Mouse (Mus musculus) heart, embryonic 15.5 days (tissue): ENCODE data around the gene Lcmt1. TPM values are rescaled to one million over a fixed set of nuclear protein-coding genes. Genes with fewer than 3 reads are reported as not detected.

ENCODE experiments used
- ATAC-seq: fragments of 200-750 bp; cut with Nextera tagmentation; replicated peaks from 2 replicates; pipeline ENCODE4 v1.8.0; 2017; ENCODE audit warnings: low read depth, moderate TSS enrichment; ENCODE audit not compliant: insufficient number of reproducible peaks, insufficient read depth, low FRiP score
- H3K27ac ChIP-seq: fragments of 300-500 bp; sonication (generic); 2 replicates; pipeline ENCODE4 v1.5.1; 2015; ENCODE audit warnings: mild to moderate bottlenecking, inconsistent platforms
- H3K27me3 ChIP-seq: fragments of 300-500 bp; sonication (generic); 2 replicates; pipeline ENCODE4 v1.6.1; 2015; ENCODE audit warnings: inconsistent platforms
- H3K36me3 ChIP-seq: fragments of 300-500 bp; sonication (generic); 2 replicates; pipeline ENCODE4 v1.6.1; 2015; ENCODE audit warnings: mild to moderate bottlenecking, inconsistent platforms
- H3K4me1 ChIP-seq: fragments of 300-500 bp; sonication (generic); replicated peaks from 2 replicates; pipeline ENCODE4 v1.6.1; 2015; ENCODE audit warnings: inconsistent platforms
- H3K4me2 ChIP-seq: fragments of 300-500 bp; sonication (generic); 2 replicates; pipeline ENCODE4 v1.6.1; 2015; ENCODE audit warnings: inconsistent platforms, mild to moderate bottlenecking, moderate library complexity
- H3K4me3 ChIP-seq: fragments of 300-500 bp; sonication (generic); 2 replicates; pipeline ENCODE4 v1.5.1; 2015; ENCODE audit warnings: mild to moderate bottlenecking, inconsistent platforms
- H3K9ac ChIP-seq: fragments of 300-500 bp; sonication (generic); 2 replicates; pipeline ENCODE4 v1.6.1; 2015; ENCODE audit warnings: mild to moderate bottlenecking, inconsistent platforms
- H3K9me3 ChIP-seq: fragments of 300-500 bp; sonication (generic); replicated peaks from 2 replicates; pipeline ENCODE4 v1.6.1; 2016; ENCODE audit warnings: inconsistent platforms
- WGBS: fragments of 180-500 bp; shearing (Covaris S2); methylation state at CpG from one replicate; pipeline ENCODE4 v1.1.7; 2015; ENCODE audit warnings: mixed read lengths; 5-methylcytosine and 5-hydroxymethylcytosine counted together
- polyA plus RNA-seq: library from polyadenylated mRNA; unstranded; fragments of >200 nt; fragmentation: Nextera tagmentation; extraction: Ambion mirVana; gene quantifications from 2 replicates; pipeline ENCODE4 v1.2.1, GENCODE M21; 2015

Lcmt1 gene
- 35.2 and 38.1 TPM in 2 replicates for polyA plus RNA-seq

DNA sequence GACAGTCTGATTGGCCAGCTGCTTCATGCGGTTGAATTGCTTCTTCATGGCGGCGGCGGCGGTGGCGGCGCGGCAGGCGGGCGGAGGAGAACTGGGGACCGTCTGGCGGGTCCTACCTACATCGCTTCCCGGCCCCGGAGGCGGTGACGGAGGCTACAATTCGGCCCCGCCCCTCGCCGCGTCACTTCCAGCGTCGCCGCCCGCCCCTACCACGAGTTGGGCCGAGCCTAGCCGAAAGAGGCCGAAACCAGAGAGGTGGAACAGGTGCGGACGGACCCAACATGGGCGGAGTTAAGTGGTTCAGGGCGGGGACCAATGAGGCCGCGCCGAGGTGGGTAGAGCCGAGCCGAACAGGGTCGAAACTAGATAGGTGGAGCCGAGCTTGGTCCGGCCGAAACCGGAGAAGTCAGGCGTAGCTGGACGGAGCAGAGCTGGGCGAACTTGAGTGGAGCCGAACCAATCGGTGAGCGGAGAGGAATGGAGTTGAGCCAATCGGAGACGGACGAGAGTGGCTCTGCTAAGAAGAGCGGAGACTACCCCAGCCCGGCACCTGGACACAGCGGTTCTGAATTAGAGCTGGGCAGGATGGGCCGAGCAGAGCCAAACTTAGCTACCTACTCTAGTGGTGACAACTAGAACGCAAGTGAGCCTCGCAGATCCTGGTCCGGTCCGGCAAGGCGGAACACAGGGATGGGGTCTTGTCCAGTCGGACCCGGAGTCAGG lies at the start of gene Lcmt1, which contains the start of gene Arhgap17:
TSS of gene Lcmt1 (plus strand) at position 26 of the 723 bp plus-strand sequence.
TSS of gene Arhgap17 (minus strand) at position 157 of the 723 bp plus-strand sequence.
- peak; percentile 97 for ATAC-seq
- Histone ChIP-seq H3K36me3 (no peaks in the 10 kb centered on the region), H3K4me2 (peak within 1 kb of the TSS; percentile 87), H3K27ac (peak within 1 kb of the TSS; percentile 88), H3K9ac (peak within 1 kb of the TSS; percentile 92), H3K4me1 (peaks cover 44% of the 10 kb centered on the region), H3K27me3 (no peaks in the 10 kb centered on the region), H3K4me3 (peak within 1 kb of the TSS; percentile 92), H3K9me3 (no peaks in the 10 kb centered on the region)
- WGBS, result under 1% methylated on average over 64 of the region's 64 CpGs

DNA sequence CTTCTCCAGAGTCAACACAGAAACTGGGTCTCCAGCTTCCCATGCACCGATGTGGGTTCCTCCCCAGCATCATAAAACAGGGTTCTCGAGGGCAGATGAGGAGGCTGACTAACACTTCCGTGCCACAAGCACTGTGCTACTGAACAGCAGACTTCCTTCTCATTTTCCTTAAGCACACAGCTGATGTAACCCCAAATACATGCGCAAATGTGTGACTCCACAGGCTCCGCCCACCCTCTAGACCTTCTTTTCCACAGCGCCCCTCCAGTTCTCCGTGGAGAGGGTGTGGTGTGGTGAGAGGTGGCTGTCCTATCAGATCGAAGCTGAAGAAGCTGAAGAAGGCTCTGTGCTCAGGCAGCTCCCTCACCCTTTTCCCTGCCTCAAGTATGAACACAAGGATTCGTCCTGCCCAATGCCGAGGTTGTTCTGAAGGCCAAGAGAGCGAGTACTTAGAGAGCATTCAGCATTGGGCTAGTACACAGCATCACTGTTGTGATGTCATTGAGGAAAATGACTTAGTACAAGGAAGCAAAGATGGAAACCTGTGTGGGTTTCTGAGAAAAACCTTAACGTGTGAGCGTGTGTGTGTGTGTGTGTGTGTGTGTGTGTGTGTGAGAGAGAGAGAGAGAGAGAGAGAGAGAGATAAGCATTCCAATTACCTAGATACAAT lies 47.0 kb upstream of the Lcmt1 start:
- ATAC-seq, result 0 out of 2 replicates have a peak, but pooled peaks have one; percentile 18
- peaks cover 38% of the 10 kb centered on the region for H3K36me3 ChIP-seq
- no peaks in the 10 kb centered on the region for H3K27me3 ChIP-seq
- no peak overlapping the region for H3K4me3 ChIP-seq
- H3K4me2 ChIP-seq, result no peak overlapping the region
- H3K9ac ChIP-seq, result no peak overlapping the region
- no peak overlapping the region for H3K27ac ChIP-seq
- no peaks in the 10 kb centered on the region for H3K9me3 ChIP-seq
- 73% methylated on average over 13 of the region's 13 CpGs for WGBS
- peaks cover 14% of the 10 kb centered on the region for H3K4me1 ChIP-seq

DNA sequence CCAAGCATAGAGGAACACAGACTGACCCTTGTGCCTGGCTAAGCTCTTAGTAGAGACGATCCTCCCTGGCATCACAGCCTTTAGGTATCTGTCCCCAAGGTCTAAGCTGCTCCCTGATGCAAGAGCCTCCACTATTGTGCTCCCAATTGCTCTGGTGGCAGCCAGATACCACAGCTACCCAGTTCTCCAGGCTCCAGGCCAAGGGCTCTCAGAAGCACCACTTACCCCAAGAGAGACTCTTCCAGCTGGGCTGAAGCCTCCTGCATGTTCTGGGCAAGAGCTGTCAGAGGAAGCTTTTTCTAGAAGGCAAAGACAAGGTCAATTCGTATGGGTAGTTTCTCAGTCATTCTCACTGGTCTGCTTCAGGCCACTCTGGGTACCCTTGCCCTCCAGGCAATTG lies 46.2 kb upstream of the Lcmt1 start:
- Histone ChIP-seq H3K9ac (no peak overlapping the region), H3K27ac (peak overlapping the region; percentile 44), H3K4me3 (no peak overlapping the region), H3K27me3 (no peaks in the 10 kb centered on the region), H3K9me3 (no peaks in the 10 kb centered on the region), H3K4me1 (peaks cover 22% of the 10 kb centered on the region), H3K4me2 (no peak overlapping the region), H3K36me3 (peaks cover 31% of the 10 kb centered on the region)
- WGBS, result 62% methylated on average over 2 of the region's 2 CpGs
- ATAC-seq, result 0 out of 2 replicates have a peak, but pooled peaks have one; percentile 32

DNA sequence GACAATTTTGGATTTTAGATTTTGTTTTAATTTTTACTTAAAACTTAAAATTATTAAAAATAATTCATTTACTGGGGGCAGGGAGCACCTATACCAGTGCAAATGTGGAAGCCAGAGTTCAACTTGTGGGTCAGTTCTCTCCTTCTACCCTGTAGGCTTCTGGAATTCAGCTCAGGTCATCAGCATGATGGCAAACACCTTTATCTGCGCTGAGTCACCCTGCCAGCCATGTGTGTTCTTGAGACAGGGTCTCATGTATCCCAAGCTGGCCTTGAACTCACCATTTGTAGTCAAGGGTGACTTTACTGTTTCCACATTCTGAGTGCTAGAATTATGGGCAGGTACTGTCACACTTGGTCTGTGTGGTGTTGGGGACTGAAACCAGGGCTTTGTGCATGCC lies 45.5 kb upstream of the Lcmt1 start:
- H3K27ac ChIP-seq, result no peak overlapping the region
- H3K9ac ChIP-seq, result no peak overlapping the region
- no peak overlapping the region for H3K4me3 ChIP-seq
- H3K4me1 ChIP-seq, result peaks cover 24% of the 10 kb centered on the region
- WGBS, result 95% methylated on average over 1 of the region's 1 CpGs
- no peak overlapping the region for H3K4me2 ChIP-seq
- no peaks in the 10 kb centered on the region for H3K9me3 ChIP-seq
- no peak for ATAC-seq
- H3K36me3 ChIP-seq, result peaks cover 30% of the 10 kb centered on the region
- H3K27me3 ChIP-seq, result no peaks in the 10 kb centered on the region

DNA sequence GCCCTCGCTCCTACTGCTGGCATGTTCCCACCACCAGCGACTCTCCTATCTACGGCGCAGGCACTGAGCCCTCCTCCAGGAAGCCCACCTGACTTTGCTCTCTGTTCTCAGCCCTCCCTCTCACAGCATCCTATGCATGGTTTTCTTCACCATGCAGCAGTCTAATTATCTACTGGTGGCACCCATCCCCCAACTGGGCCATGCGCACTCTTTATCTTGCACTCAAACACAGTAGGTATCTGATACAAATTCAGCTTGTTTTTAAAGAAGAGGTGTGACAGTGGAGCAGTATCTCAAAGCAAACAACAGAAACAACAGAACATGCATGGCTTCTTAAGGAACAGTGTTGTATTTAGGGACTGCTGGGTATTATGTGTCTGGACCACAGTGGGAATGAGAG lies 43.5 kb upstream of the Lcmt1 start:
- Histone ChIP-seq H3K36me3 (peaks cover 18% of the 10 kb centered on the region; the same call in 1 of the 2 replicates), H3K4me1 (peaks cover 24% of the 10 kb centered on the region), H3K4me2 (no peak overlapping the region), H3K27me3 (no peaks in the 10 kb centered on the region), H3K4me3 (no peak overlapping the region), H3K9ac (no peak overlapping the region), H3K27ac (no peak overlapping the region), H3K9me3 (no peaks in the 10 kb centered on the region)
- ATAC-seq, result no peak
- WGBS, result 84% methylated on average over 5 of the region's 5 CpGs

DNA sequence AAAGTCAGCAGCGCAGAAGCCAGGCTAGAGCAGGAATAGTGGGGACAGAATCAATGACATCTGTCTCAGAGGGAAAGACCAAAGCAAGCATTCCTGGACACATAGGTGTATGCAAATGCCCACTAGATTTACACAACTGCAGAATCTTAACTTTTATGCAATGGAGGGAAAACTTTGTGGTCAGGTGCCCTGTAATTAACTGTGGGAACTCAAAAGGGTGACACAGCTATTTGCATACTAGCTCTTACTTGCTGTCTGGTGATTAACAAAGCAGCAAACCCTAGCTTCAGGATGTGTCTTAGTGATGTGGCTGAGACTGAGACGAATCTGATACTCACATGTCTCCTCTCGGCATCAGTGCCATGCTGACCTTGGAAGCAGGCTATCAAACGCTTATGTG lies 42.7 kb upstream of the Lcmt1 start:
- Histone ChIP-seq H3K4me2 (no peak overlapping the region), H3K27ac (no peak overlapping the region), H3K27me3 (no peaks in the 10 kb centered on the region), H3K4me3 (no peak overlapping the region), H3K9me3 (no peaks in the 10 kb centered on the region), H3K9ac (no peak overlapping the region), H3K4me1 (peaks cover 24% of the 10 kb centered on the region), H3K36me3 (peaks cover 10% of the 10 kb centered on the region; the same call in 1 of the 2 replicates)
- no peak for ATAC-seq
- 56% methylated on average over 4 of the region's 4 CpGs for WGBS

DNA sequence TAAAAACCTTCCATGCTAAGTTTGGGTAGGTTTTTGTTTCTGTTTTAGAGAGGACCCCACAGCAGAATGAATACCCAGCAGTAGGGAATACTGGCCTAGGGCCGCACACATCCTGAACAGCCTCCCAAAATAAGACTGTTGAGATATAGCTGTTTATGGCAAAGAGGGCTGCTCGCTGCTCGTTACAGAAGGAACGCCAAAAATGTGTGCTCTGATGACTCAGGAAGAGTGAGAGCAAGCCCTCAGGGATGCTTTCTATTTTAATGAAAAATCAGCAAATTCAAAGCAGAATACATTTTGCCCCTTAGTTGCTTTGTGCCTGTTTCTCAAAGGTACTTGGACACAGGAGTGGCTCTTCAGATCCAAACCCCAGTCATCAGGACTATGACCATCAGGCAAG lies 41.7 kb upstream of the Lcmt1 start:
- Histone ChIP-seq H3K4me1 (peaks cover 24% of the 10 kb centered on the region), H3K4me3 (no peak overlapping the region), H3K9ac (no peak overlapping the region), H3K4me2 (no peak overlapping the region), H3K9me3 (no peaks in the 10 kb centered on the region), H3K27ac (no peak overlapping the region), H3K36me3 (0 out of 2 replicates have a peak, but pooled peaks cover 4% of the 10 kb centered on the region), H3K27me3 (no peaks in the 10 kb centered on the region)
- ATAC-seq, result no peak
- 53% methylated on average over 4 of the region's 4 CpGs for WGBS

DNA sequence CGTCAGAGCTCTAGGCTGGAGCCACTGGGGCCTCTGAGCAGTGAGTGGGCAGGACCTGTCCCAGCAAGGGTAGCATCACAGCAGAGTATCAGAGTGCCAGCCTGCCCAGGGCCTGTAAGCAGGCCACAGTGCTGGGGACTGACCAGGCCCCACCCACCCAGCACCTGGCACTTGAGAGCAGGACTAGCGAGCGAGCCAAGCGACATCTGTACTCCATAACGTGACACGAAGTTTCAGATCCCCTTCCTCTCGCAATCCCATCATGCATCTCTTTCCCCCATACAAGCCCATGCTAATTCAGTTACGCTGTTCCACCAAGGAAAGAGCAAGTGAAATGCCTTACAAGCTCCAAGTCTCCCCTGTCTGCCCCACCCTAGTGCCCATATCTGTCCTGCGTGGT lies 39.1 kb upstream of the Lcmt1 start:
- Histone ChIP-seq H3K4me3 (no peak overlapping the region), H3K4me2 (no peak overlapping the region), H3K27ac (no peak overlapping the region), H3K36me3 (0 out of 2 replicates have a peak, but pooled peaks cover 4% of the 10 kb centered on the region), H3K4me1 (peaks cover 18% of the 10 kb centered on the region), H3K9ac (no peak overlapping the region), H3K27me3 (no peaks in the 10 kb centered on the region), H3K9me3 (no peaks in the 10 kb centered on the region)
- 82% methylated on average over 9 of the region's 9 CpGs for WGBS
- ATAC-seq, result no peak

DNA sequence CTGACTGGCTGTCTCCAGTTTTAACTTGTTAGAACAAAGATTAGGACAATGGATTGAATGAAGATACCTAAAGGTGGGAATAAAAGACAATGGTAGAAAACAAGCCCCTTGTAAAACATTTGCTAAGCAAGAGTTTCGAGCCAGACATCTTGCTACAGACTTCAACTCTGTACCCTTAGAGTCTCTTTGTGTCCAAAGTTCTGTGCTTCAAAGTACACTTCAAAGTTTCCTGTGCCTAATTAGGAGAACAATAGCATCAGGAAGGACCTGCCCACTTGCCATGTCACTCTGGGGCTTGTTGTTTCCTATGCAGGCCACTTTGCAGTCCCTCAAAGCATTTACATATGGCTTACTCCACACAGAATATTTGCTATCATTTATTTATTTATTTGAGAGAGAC lies 33.3 kb upstream of the Lcmt1 start:
- Histone ChIP-seq H3K9me3 (no peaks in the 10 kb centered on the region), H3K4me1 (peaks cover 35% of the 10 kb centered on the region), H3K9ac (no peak overlapping the region), H3K27ac (peak overlapping the region; percentile 71), H3K36me3 (no peaks in the 10 kb centered on the region), H3K4me2 (no peak overlapping the region), H3K27me3 (no peaks in the 10 kb centered on the region), H3K4me3 (no peak overlapping the region)
- no peak for ATAC-seq
- 78% methylated on average over 1 of the region's 1 CpGs for WGBS

DNA sequence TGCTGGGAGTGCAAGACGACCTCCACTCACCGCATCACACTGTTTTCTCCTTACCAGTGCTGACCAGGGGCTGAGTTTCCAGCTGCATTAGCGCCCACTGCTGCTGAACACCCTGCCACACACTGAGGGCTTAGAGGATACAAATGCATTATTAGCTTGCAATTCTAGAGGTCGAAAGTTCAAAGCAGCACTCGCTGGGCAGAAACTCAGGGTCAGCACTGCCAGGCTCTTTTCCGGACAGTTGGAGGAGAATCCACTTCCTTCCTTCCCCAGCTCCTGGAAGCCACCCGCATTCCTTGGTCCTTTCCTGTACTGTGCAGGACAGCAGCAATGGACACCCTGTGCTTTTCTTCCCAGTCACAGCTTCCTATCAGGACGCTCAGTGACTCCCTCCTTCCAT lies 31.2 kb upstream of the Lcmt1 start:
- Histone ChIP-seq H3K4me1 (peaks cover 53% of the 10 kb centered on the region), H3K27me3 (no peaks in the 10 kb centered on the region), H3K4me3 (no peak overlapping the region), H3K36me3 (no peaks in the 10 kb centered on the region), H3K9ac (no peak overlapping the region), H3K9me3 (no peaks in the 10 kb centered on the region), H3K4me2 (no peak overlapping the region), H3K27ac (no peak overlapping the region)
- WGBS, result 52% methylated on average over 8 of the region's 8 CpGs
- ATAC-seq, result no peak; the same call in 1 of the 2 replicates

DNA sequence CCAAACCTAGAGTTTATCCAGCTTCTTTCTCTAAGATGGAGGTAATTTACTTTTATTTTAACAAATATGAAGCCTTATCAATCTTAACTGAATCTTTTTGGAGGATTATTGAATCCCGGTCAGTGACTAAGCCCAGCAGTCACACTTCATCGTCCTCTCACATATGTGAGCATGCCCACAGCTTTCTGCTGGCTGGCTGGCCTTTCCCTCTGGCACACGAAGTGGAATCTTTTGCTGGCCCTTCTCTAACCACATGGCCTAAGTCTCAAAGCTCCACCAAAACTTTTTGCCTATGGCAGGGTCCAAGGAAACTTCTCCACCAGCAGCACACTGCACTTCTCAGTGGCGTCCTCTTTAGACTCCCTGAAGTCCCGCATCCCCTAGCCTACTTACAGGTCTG lies 27.7 kb upstream of the Lcmt1 start:
- WGBS, result 50% methylated on average over 5 of the region's 5 CpGs
- Histone ChIP-seq H3K9me3 (no peaks in the 10 kb centered on the region), H3K4me2 (no peak overlapping the region), H3K4me3 (no peak overlapping the region), H3K9ac (no peak overlapping the region), H3K4me1 (peaks cover 57% of the 10 kb centered on the region), H3K27me3 (no peaks in the 10 kb centered on the region), H3K27ac (peak overlapping the region; percentile 50), H3K36me3 (no peaks in the 10 kb centered on the region)
- ATAC-seq, result no peak
